ENCODE assay signal across 8 mouse cellular contexts in genomic region chr5:120605688-120606087, GRCm38 (mm10). TPM values are rescaled to one million over a fixed set of nuclear protein-coding genes. Genes with fewer than 3 reads are reported as not detected.
A peak's percentile ranks its signal among the peaks of the same experiment; 100 is the strongest.
DNase-seq lines count a peak whose midpoint lies in the region; ATAC-seq and TF ChIP-seq lines count a peak whose summit lies in the region.

No protein-coding gene starts in this region.

- no peaks in the 10 kb centered on the region for H3K27me3 ChIP-seq in embryonic facial prominence, embryonic 13.5 days
- H3K27me3 ChIP-seq in limb, embryonic 14.5 days (ENCODE audit: control insufficient read depth, insufficient read depth, low read length), result no peaks in the 10 kb centered on the region
- H3K27me3 ChIP-seq in midbrain, embryonic 16.5 days (ENCODE audit: control insufficient read depth, insufficient read depth, low read depth, low read length), result no peaks in the 10 kb centered on the region
- H3K27me3 ChIP-seq in spleen, adult 2 months (ENCODE audit: control insufficient read depth, insufficient read depth, low read length), result no peaks in the 10 kb centered on the region

- TF ChIP-seq POLR2A in limb, embryonic 14.5 days (IDR thresholded peaks at IDR 0.05; ENCODE audit: borderline replicate concordance, extremely low read depth, insufficient read depth, insufficient read length), result 0 out of 2 replicates have a peak, but pooled peaks have one; percentile 23
- no peak for TF ChIP-seq POLR2A in spleen, adult 2 months (IDR thresholded peaks at IDR 0.05; ENCODE audit: low read depth, low read length)

- H3K4me1 ChIP-seq in embryonic facial prominence, embryonic 13.5 days, result peaks cover 4% of the 10 kb centered on the region; the same call in 1 of the 2 replicates
- no peaks in the 10 kb centered on the region for H3K4me1 ChIP-seq in limb, embryonic 14.5 days (ENCODE audit: control insufficient read depth, insufficient read depth, low read length)
- H3K4me1 ChIP-seq in midbrain, embryonic 16.5 days (ENCODE audit: control insufficient read depth, insufficient read depth, low read length), result peaks cover 5% of the 10 kb centered on the region
- H3K4me1 ChIP-seq in spleen, adult 2 months (ENCODE audit: control insufficient read depth, insufficient read depth, insufficient read length), result no peaks in the 10 kb centered on the region; the same call in 1 of the 2 replicates

- no peak overlapping the region for H3K27ac ChIP-seq in embryonic facial prominence, embryonic 13.5 days
- H3K27ac ChIP-seq in limb, embryonic 14.5 days (replicated peaks; ENCODE audit: low read depth, low read length), result no peak overlapping the region
- peak overlapping the region; percentile 74; the same call in 1 of the 2 replicates for H3K27ac ChIP-seq in midbrain, embryonic 16.5 days (ENCODE audit: low read length)
- H3K27ac ChIP-seq in spleen, adult 2 months (ENCODE audit: insufficient read depth, low read length), result no peak overlapping the region

- peaks cover 25% of the 10 kb centered on the region for H3K36me3 ChIP-seq in embryonic facial prominence, embryonic 13.5 days
- 0 out of 2 replicates have a peak, but pooled peaks cover 10% of the 10 kb centered on the region for H3K36me3 ChIP-seq in limb, embryonic 14.5 days (ENCODE audit: control insufficient read depth, insufficient read depth, low read length)
- H3K36me3 ChIP-seq in midbrain, embryonic 16.5 days (ENCODE audit: control insufficient read depth, insufficient read depth, low read length), result no peaks in the 10 kb centered on the region
- no peaks in the 10 kb centered on the region for H3K36me3 ChIP-seq in spleen, adult 2 months (ENCODE audit: control insufficient read depth, insufficient read depth, low read length)

- H3K4me3 ChIP-seq in embryonic facial prominence, embryonic 13.5 days, result peak overlapping the region; percentile 42
- H3K4me3 ChIP-seq in limb, embryonic 14.5 days (replicated peaks; ENCODE audit: low read length), result peak overlapping the region; percentile 35
- H3K4me3 ChIP-seq in midbrain, embryonic 16.5 days (ENCODE audit: low read depth, low read length), result peak overlapping the region; percentile 37
- H3K4me3 ChIP-seq in spleen, adult 2 months (ENCODE audit: extremely low read depth, insufficient read depth, insufficient read length), result no peak overlapping the region

- peak; percentile 94 for DNase-seq in 416B (ENCODE audit: low read depth)
- DNase-seq in adrenal gland, postnatal 36 days, result peak; percentile 90 to 92
- DNase-seq in heart, adult 9 months (ENCODE audit: low spot score in 2 of 2), result peak; percentile 71 to 86
- peak; percentile 87 for DNase-seq in kidney, adult 9 months
- peak; percentile 94 for DNase-seq in limb, embryonic 14.5 days (ENCODE audit: low spot score)
- peak; percentile 77 to 80 for DNase-seq in spleen, adult 2 months (ENCODE audit: low read depth in 1 of 2, low spot score in 2 of 2)

- ATAC-seq in embryonic facial prominence, embryonic 13.5 days (ENCODE audit: insufficient number of reproducible peaks, insufficient read depth, low FRiP score, low TSS enrichment, low read depth), result no peak
- ATAC-seq in limb, embryonic 14.5 days (ENCODE audit: low FRiP score, low read depth), result peak; percentile 79
- peak; percentile 78 for ATAC-seq in midbrain, embryonic 16.5 days

- WGBS in embryonic facial prominence, embryonic 13.5 days, result 1% methylated on average over 8 of the region's 8 CpGs
- WGBS in limb, embryonic 14.5 days, result 3% methylated on average over 7 of the region's 8 CpGs
- WGBS in midbrain, embryonic 16.5 days, result 0% methylated on average over 8 of the region's 8 CpGs
- 2% methylated on average over 8 of the region's 8 CpGs for WGBS in spleen, adult 2 months

- TF ChIP-seq CTCF in spleen, adult 2 months (IDR thresholded peaks at IDR 0.05; ENCODE audit: extremely low read depth, insufficient read depth, insufficient read length, insufficient replicate concordance), result peak; percentile 77; the same call in 1 of the 2 replicates

- H3K9ac ChIP-seq in embryonic facial prominence, embryonic 13.5 days, result no peak overlapping the region
- H3K9ac ChIP-seq in limb, embryonic 14.5 days (ENCODE audit: low read depth, low read length, severe bottlenecking), result 0 out of 2 replicates have a peak overlapping the region, but pooled peaks have one; percentile 25
- H3K9ac ChIP-seq in midbrain, embryonic 16.5 days (ENCODE audit: low read depth, low read length), result peak overlapping the region; percentile 43; the same call in 1 of the 2 replicates

- H3K4me2 ChIP-seq in embryonic facial prominence, embryonic 13.5 days, result peak overlapping the region; percentile 73
- peak overlapping the region; percentile 61 for H3K4me2 ChIP-seq in limb, embryonic 14.5 days (replicated peaks; ENCODE audit: low read depth, low read length, severe bottlenecking)
- peak overlapping the region; percentile 70 for H3K4me2 ChIP-seq in midbrain, embryonic 16.5 days (ENCODE audit: low read length)

- no peaks in the 10 kb centered on the region for H3K9me3 ChIP-seq in embryonic facial prominence, embryonic 13.5 days
- no peaks in the 10 kb centered on the region for H3K9me3 ChIP-seq in limb, embryonic 14.5 days (ENCODE audit: control insufficient read depth, low read length)
- no peaks in the 10 kb centered on the region for H3K9me3 ChIP-seq in midbrain, embryonic 16.5 days (replicated peaks; ENCODE audit: control insufficient read depth, low read length, poor library complexity, severe bottlenecking)

RNA-seq across cellular contexts. Expression of gene Rita1, which starts 6.7 kb away (rescaled TPM):
- 10 to 100 TPM; 15.6 to 15.9 TPM for total RNA-seq in adrenal gland, postnatal 36 days (2021)
- 16.2 and 17.6 TPM in 2 replicates for polyA plus RNA-seq in embryonic facial prominence, embryonic 13.5 days (2015; fragmentation: Nextera tagmentation; extraction: Ambion mirVana)
- polyA plus RNA-seq in limb, embryonic 14.5 days (2012; rRNA removed), result 25.4 TPM in 2 replicates
- polyA plus RNA-seq in limb, embryonic 14.5 days (2014; fragmentation: Nextera tagmentation; extraction: Ambion mirVana), result 10.2 and 11.6 TPM in 2 replicates
- 27.2 and 33.1 TPM in 2 replicates for polyA plus RNA-seq in midbrain, embryonic 16.5 days (2015; fragmentation: Nextera tagmentation; extraction: Ambion mirVana)
- polyA plus RNA-seq in spleen, adult 2 months (2012; rRNA removed), result 8.0 and 8.8 TPM in 2 replicates

RNA-seq across cellular contexts. Expression of gene Ddx54, which starts 6.9 kb away (rescaled TPM):
- total RNA-seq in adrenal gland, postnatal 36 days (2021), result 10 to 100 TPM; 50.4 to 51.1 TPM
- 45.6 and 46.8 TPM in 2 replicates for polyA plus RNA-seq in embryonic facial prominence, embryonic 13.5 days (2015; fragmentation: Nextera tagmentation; extraction: Ambion mirVana)
- polyA plus RNA-seq in limb, embryonic 14.5 days (2012; rRNA removed), result 36.1 and 42.1 TPM in 2 replicates
- polyA plus RNA-seq in limb, embryonic 14.5 days (2014; fragmentation: Nextera tagmentation; extraction: Ambion mirVana), result 34.1 and 35.1 TPM in 2 replicates
- 38.7 and 39.9 TPM in 2 replicates for polyA plus RNA-seq in midbrain, embryonic 16.5 days (2015; fragmentation: Nextera tagmentation; extraction: Ambion mirVana)
- 80.8 and 131 TPM in 2 replicates for polyA plus RNA-seq in spleen, adult 2 months (2012; rRNA removed)

RNA-seq across cellular contexts. Expression of gene Iqcd, which starts 16.9 kb away (rescaled TPM):
- under 1 TPM; 0.36 to 0.40 TPM for total RNA-seq in adrenal gland, postnatal 36 days (2021)
- 0.60 and 0.80 TPM in 2 replicates for polyA plus RNA-seq in embryonic facial prominence, embryonic 13.5 days (2015; fragmentation: Nextera tagmentation; extraction: Ambion mirVana)
- 0.90 and 1.4 TPM in 2 replicates for polyA plus RNA-seq in limb, embryonic 14.5 days (2012; rRNA removed)
- 0.12 and 0.43 TPM in 2 replicates for polyA plus RNA-seq in limb, embryonic 14.5 days (2014; fragmentation: Nextera tagmentation; extraction: Ambion mirVana)
- polyA plus RNA-seq in midbrain, embryonic 16.5 days (2015; fragmentation: Nextera tagmentation; extraction: Ambion mirVana), result 2.0 and 2.1 TPM in 2 replicates
- polyA plus RNA-seq in spleen, adult 2 months (2012; rRNA removed), result 0.38 and 0.40 TPM in 2 replicates

RNA-seq across cellular contexts. Expression of gene Tpcn1, which starts 17.2 kb away (rescaled TPM):
- total RNA-seq in adrenal gland, postnatal 36 days (2021), result 10 to 100 TPM; 34.1 to 36.9 TPM
- polyA plus RNA-seq in embryonic facial prominence, embryonic 13.5 days (2015; fragmentation: Nextera tagmentation; extraction: Ambion mirVana), result 21.0 and 22.3 TPM in 2 replicates
- 47.1 and 64.9 TPM in 2 replicates for polyA plus RNA-seq in limb, embryonic 14.5 days (2012; rRNA removed)
- polyA plus RNA-seq in limb, embryonic 14.5 days (2014; fragmentation: Nextera tagmentation; extraction: Ambion mirVana), result 24.3 and 25.2 TPM in 2 replicates
- polyA plus RNA-seq in midbrain, embryonic 16.5 days (2015; fragmentation: Nextera tagmentation; extraction: Ambion mirVana), result 13.1 and 13.5 TPM in 2 replicates
- polyA plus RNA-seq in spleen, adult 2 months (2012; rRNA removed), result 54.5 and 58.8 TPM in 2 replicates

RNA-seq across cellular contexts. Expression of gene Cfap73, which starts 28.3 kb away (rescaled TPM):
- total RNA-seq in adrenal gland, postnatal 36 days (2021), result 1 to 10 TPM in 1 of 2 experiments, not detected in 1; 2.0 TPM
- not detected in 2 replicates for polyA plus RNA-seq in embryonic facial prominence, embryonic 13.5 days (2015; fragmentation: Nextera tagmentation; extraction: Ambion mirVana)
- not detected in 2 replicates for polyA plus RNA-seq in limb, embryonic 14.5 days (2012; rRNA removed)
- polyA plus RNA-seq in limb, embryonic 14.5 days (2014; fragmentation: Nextera tagmentation; extraction: Ambion mirVana), result not detected in 2 replicates
- 0.47 and 1.2 TPM in 2 replicates for polyA plus RNA-seq in midbrain, embryonic 16.5 days (2015; fragmentation: Nextera tagmentation; extraction: Ambion mirVana)
- polyA plus RNA-seq in spleen, adult 2 months (2012; rRNA removed), result not detected in 2 replicates
